Mouse (Mus musculus) G1E-ER4 (cell line): ENCODE results near the gene Tmem120a. TPM values are rescaled to one million over a fixed set of nuclear protein-coding genes. Genes with fewer than 3 reads are reported as not detected.

Experiments
- GATA1 ChIP-seq: IDR thresholded peaks from one replicate; pipeline ENCODE4 v1.8.0; 2012; ENCODE audit warnings: low read length, inconsistent platforms
- polyA plus RNA-seq: library from polyadenylated mRNA; stranded (reverse); fragments of >175 nt; gene quantifications from 2 replicates; pipeline ENCODE4 v1.2.3, GENCODE M21; 2012

The Tmem120a gene
- polyA plus RNA-seq = 15.1 and 18.6 TPM in 2 replicates

GRCm38 (mm10) chr5:135743741-135744609 lies at the start of gene Tmem120a:
TSS of gene Tmem120a (minus strand) at chr5:135744448.
- no peak for TF ChIP-seq GATA1

- no peak for TF ChIP-seq GATA1
Measured at GRCm38 (mm10) chr5:135782901-135783300, 38.7 kb upstream of the Tmem120a start.

GRCm38 (mm10) chr5:135780331-135780730 lies 36.1 kb upstream of the Tmem120a start:
- TF ChIP-seq GATA1 = no peak

- no peak for TF ChIP-seq GATA1
Measured at GRCm38 (mm10) chr5:135778471-135779445, 34.5 kb upstream of the Tmem120a start, which contains the start of gene Mdh2. TSS of gene Mdh2 (plus strand) at chr5:135778480.

- TF ChIP-seq GATA1 = no peak
Measured at GRCm38 (mm10) chr5:135777796-135778470, 33.7 kb upstream of the Tmem120a start, which contains the start of gene Styxl1. TSS of gene Styxl1 (minus strand) at chr5:135778385.

GRCm38 (mm10) chr5:135776546-135776945 lies 32.3 kb upstream of the Tmem120a start:
- no peak for TF ChIP-seq GATA1

- no peak for TF ChIP-seq GATA1
Measured at GRCm38 (mm10) chr5:135772519-135772918, 28.3 kb upstream of the Tmem120a start.

GRCm38 (mm10) chr5:135764971-135765370 lies 20.7 kb upstream of the Tmem120a start:
- no peak for TF ChIP-seq GATA1

- no peak for TF ChIP-seq GATA1
Measured at GRCm38 (mm10) chr5:135763526-135763925, 19.3 kb upstream of the Tmem120a start.

GRCm38 (mm10) chr5:135761881-135762280 lies 17.6 kb upstream of the Tmem120a start:
- TF ChIP-seq GATA1 = no peak

- TF ChIP-seq GATA1 = no peak
Measured at GRCm38 (mm10) chr5:135751595-135751994, 7.3 kb upstream of the Tmem120a start.

GRCm38 (mm10) chr5:135751041-135751440 lies 6.8 kb upstream of the Tmem120a start:
- no peak for TF ChIP-seq GATA1

- TF ChIP-seq GATA1 = no peak
Measured at GRCm38 (mm10) chr5:135744742-135745141, 494 bp upstream of the Tmem120a start.

- no peak for TF ChIP-seq GATA1
Measured at GRCm38 (mm10) chr5:135742941-135743740, 1.1 kb downstream of the Tmem120a start.
